Mouse (Mus musculus) C2C12 (cell line): ENCODE measurements around the gene Pdss2. TPM values are rescaled to one million over a fixed set of nuclear protein-coding genes. Genes with fewer than 3 reads are reported as not detected.

Experiments used
- H3K27me3 ChIP-seq: one replicate; pipeline ENCODE4 v1.6.1; 2011; ENCODE audit not compliant: control insufficient read depth, insufficient read depth, insufficient read length
- H3K36me3 ChIP-seq: one replicate; pipeline ENCODE4 v1.6.1; 2011; ENCODE audit not compliant: control insufficient read depth, insufficient read depth
- H3K4me3 ChIP-seq: one replicate; pipeline ENCODE4 v1.5.1; 2011; ENCODE audit warnings: mild to moderate bottlenecking, control low read depth; ENCODE audit not compliant: poor library complexity, insufficient read depth, severe bottlenecking
- H3K79me2 ChIP-seq: one replicate; pipeline ENCODE4 v1.6.1; 2011; ENCODE audit not compliant: control insufficient read depth, insufficient read depth
- H3K79me3 ChIP-seq: one replicate; pipeline ENCODE4 v1.6.1; 2011; ENCODE audit warnings: low read depth, control low read depth
- H3ac ChIP-seq: one replicate; pipeline ENCODE3; 2011; ENCODE audit warnings: low read depth; ENCODE audit not compliant: control insufficient read depth, insufficient read length
- CEBPB ChIP-seq: IDR thresholded peaks from one replicate; pipeline ENCODE4 v1.6.1; 2011; ENCODE audit warnings: low read depth, mild to moderate bottlenecking, control low read depth, moderate library complexity
- CTCF ChIP-seq: IDR thresholded peaks from one replicate; pipeline ENCODE4 v1.5.1; 2011; ENCODE audit not compliant: control insufficient read depth, insufficient read depth, insufficient read length
- FOSL1 ChIP-seq: IDR thresholded peaks from one replicate; pipeline ENCODE4 v1.8.0; 2011; ENCODE audit warnings: mild to moderate bottlenecking, low read length; ENCODE audit not compliant: poor library complexity, insufficient read depth, severe bottlenecking
- MAX ChIP-seq: IDR thresholded peaks from one replicate; pipeline ENCODE4 v1.6.1; 2011; ENCODE audit warnings: mild to moderate bottlenecking, control low read depth
- MYOD1 ChIP-seq: IDR thresholded peaks from one replicate; pipeline ENCODE4 v1.6.1; 2011; ENCODE audit warnings: low read depth; ENCODE audit not compliant: control insufficient read depth, insufficient read length
- MYOG ChIP-seq: IDR thresholded peaks from one replicate; pipeline ENCODE4 v1.6.1; 2011; ENCODE audit not compliant: control insufficient read depth, insufficient read length; ENCODE audit errors: extremely low read depth
- USF1 ChIP-seq: IDR thresholded peaks from one replicate; pipeline ENCODE4 v1.6.1; 2011; ENCODE audit warnings: low read depth, mild to moderate bottlenecking, control low read depth, moderate library complexity
- long read RNA-seq, 2 experiments: library from polyadenylated mRNA; unstranded; transcript quantifications; one replicate each; pipeline ENCODE4 v2.0.0; 2019 to 2020
- polyA plus RNA-seq: library from polyadenylated mRNA; unstranded; fragments of >200 nt; fragmentation: generic; extraction: Trizol; gene quantifications from one replicate; pipeline ENCODE4 v1.2.1, GENCODE M21; 2012; ENCODE audit warnings: missing spikeins

Gene Pdss2
- polyA plus RNA-seq = 7.5 TPM
- long read RNA-seq, experiment 1, transcript Pdss2-201 (8 exons, 2,127 nt) = major isoform, 7 of 11 reads
- long read RNA-seq, experiment 1, partial matches to known transcripts = 0 of 11 reads
- long read RNA-seq, experiment 1, other reads (novel, unspliced or antisense) = 3 of 11 reads
- long read RNA-seq, experiment 2, transcript Pdss2-201 (8 exons, 2,127 nt) = major isoform, 56 of 69 reads
- long read RNA-seq, experiment 2, partial matches to known transcripts = 0 of 69 reads
- long read RNA-seq, experiment 2, other reads (novel, unspliced or antisense) = 12 of 69 reads

DNA sequence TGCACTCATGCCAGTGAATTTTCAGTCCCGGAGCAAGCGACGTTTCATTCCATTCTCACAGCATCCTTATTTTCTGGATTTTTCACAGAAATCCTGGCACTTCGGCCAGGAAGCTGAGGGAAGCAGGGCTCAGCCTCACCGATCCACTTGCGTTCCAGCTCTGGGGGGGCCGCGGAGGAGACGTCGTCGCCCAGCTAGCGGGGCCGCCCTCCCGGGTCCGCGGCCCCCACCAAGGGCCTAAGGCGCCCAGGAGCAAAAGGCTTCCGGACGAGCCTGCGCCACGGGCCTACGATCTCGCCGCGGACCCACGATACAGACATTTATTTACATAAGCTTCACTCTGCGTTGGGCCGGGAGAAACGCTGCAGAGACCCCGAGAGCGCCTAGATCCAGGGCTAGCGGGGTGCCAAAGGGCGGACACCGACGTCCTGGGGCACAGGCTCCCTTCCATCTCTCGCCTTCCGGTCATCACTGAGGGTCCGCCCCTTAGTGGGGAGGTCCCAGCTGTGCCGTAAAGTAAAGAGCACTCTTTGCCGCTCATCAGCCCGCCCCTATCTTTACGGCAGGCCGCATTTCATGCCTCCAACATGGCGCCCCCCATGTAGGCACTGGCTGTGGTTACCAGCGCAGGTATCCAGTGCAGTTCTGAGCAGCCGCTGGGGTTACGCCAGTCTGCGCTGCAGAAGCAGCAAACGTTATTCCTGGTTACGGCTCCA is at the start of gene Pdss2:
TSS of gene Pdss2 (plus strand) at position 577 of the 716 bp plus-strand sequence.
- H3K36me3 ChIP-seq = no peaks in the 10 kb centered on the region
- TF ChIP-seq CEBPB = no peak
- no peak for TF ChIP-seq MYOG
- H3ac ChIP-seq = peak within 1 kb of the TSS; percentile 91
- H3K79me2 ChIP-seq = peaks cover 48% of the 10 kb centered on the region
- H3K27me3 ChIP-seq = no peaks in the 10 kb centered on the region
- peaks cover 15% of the 10 kb centered on the region for H3K79me3 ChIP-seq
- peak within 1 kb of the TSS; percentile 89 for H3K4me3 ChIP-seq

- Histone ChIP-seq H3K79me3 (no peaks in the 10 kb centered on the region), H3K79me2 (no peaks in the 10 kb centered on the region), H3K27me3 (no peaks in the 10 kb centered on the region), H3K36me3 (no peaks in the 10 kb centered on the region), H3ac (no peak overlapping the region), H3K4me3 (no peak overlapping the region)
- TF ChIP-seq MYOD1 = no peak
- TF ChIP-seq MYOG = no peak
- TF ChIP-seq CEBPB = no peak
- TF ChIP-seq CTCF = no peak
- no peak for TF ChIP-seq USF1
- no peak for TF ChIP-seq MAX
- TF ChIP-seq FOSL1 = no peak
These were observed 49.2 kb upstream of the Pdss2 start for GRCm38 (mm10) chr10:43172066-43172465.

- TF ChIP-seq MAX (no peak), MYOG (no peak), USF1 (no peak), CTCF (no peak), FOSL1 (no peak), CEBPB (no peak), MYOD1 (no peak)
- Histone ChIP-seq H3K4me3 (no peak overlapping the region), H3K79me2 (no peaks in the 10 kb centered on the region), H3K36me3 (no peaks in the 10 kb centered on the region), H3K79me3 (no peaks in the 10 kb centered on the region), H3ac (no peak overlapping the region), H3K27me3 (no peaks in the 10 kb centered on the region)
These were observed 48.7 kb upstream of the Pdss2 start for GRCm38 (mm10) chr10:43172554-43172953.

- no peaks in the 10 kb centered on the region for H3K79me3 ChIP-seq
- H3K79me2 ChIP-seq = no peaks in the 10 kb centered on the region
- no peak for TF ChIP-seq MYOD1
- no peaks in the 10 kb centered on the region for H3K36me3 ChIP-seq
- H3K27me3 ChIP-seq = no peaks in the 10 kb centered on the region
- H3K4me3 ChIP-seq = peak overlapping the region; percentile 34
- peak overlapping the region; percentile 69 for H3ac ChIP-seq
These were observed 48.0 kb upstream of the Pdss2 start for GRCm38 (mm10) chr10:43173141-43173827.

DNA sequence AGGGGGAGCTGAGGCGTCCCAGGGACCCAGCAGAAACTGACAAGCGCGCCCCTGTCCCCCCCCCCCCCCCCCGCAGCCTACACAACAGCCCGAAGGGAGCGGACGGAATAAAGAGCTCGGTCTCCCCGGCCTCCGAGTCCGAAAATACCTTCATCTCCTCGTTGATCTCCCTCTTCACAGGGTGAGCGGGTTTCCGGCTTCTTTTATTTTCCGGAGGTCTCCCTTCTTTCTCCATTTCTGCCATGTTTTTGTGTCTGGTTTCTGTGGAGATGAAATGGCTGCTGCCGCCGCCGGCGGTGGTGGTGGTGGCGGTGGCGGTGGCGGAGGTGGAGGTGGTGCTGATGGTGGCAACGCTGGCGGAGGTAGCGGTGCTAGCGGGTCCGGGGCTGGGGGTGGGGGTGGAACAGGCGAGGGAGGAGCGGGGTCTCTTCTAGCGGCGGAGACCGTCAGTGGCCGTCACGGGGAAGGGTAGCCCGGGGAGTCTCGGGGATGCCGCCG is 47.4 kb upstream of the Pdss2 start:
- Histone ChIP-seq H3K4me3 (peak overlapping the region; percentile 34), H3ac (peak overlapping the region; percentile 71), H3K36me3 (no peaks in the 10 kb centered on the region), H3K27me3 (no peaks in the 10 kb centered on the region), H3K79me3 (no peaks in the 10 kb centered on the region), H3K79me2 (no peaks in the 10 kb centered on the region)
- TF ChIP-seq MYOD1 = no peak
- no peak for TF ChIP-seq FOSL1
- no peak for TF ChIP-seq MAX
- TF ChIP-seq USF1 = no peak
- no peak for TF ChIP-seq CTCF
- no peak for TF ChIP-seq CEBPB
- no peak for TF ChIP-seq MYOG
